Mouse (Mus musculus) cortical plate, adult 2 months (tissue): ENCODE measurements around the gene Kcnk5.

Source experiments
- CTCF ChIP-seq: fragments of 200-500 bp; IDR thresholded peaks from 2 replicates; pipeline ENCODE4 v1.5.1; 2011; ENCODE audit warnings: mild to moderate bottlenecking, control low read depth, low read length; ENCODE audit not compliant: insufficient read depth; ENCODE audit errors: extremely low read depth
- POLR2A ChIP-seq: fragments of 200-500 bp; IDR thresholded peaks from 2 replicates; pipeline ENCODE4 v1.6.1; 2011; ENCODE audit warnings: mild to moderate bottlenecking, low read length, control low read depth; ENCODE audit not compliant: insufficient read depth; ENCODE audit errors: extremely low read depth

- no peak for TF ChIP-seq CTCF
- no peak for TF ChIP-seq POLR2A
Measured at GRCm38 (mm10) chr14:20094942-20095341, 86.7 kb downstream of the Kcnk5 start.
